Mouse (Mus musculus) olfactory bulb, adult 2 months (tissue): ENCODE data around the gene Xbp1.

ENCODE experiments used
- CTCF ChIP-seq: fragments of 200-500 bp; IDR thresholded peaks from 2 replicates; pipeline ENCODE4 v1.5.1; 2012; ENCODE audit warnings: low read depth, mild to moderate bottlenecking, low read length, moderate library complexity; ENCODE audit not compliant: insufficient read depth
- POLR2A ChIP-seq: fragments of 200-500 bp; IDR thresholded peaks from 2 replicates; pipeline ENCODE4 v1.6.1; 2012; ENCODE audit warnings: mild to moderate bottlenecking, low read depth, low read length, moderate library complexity; ENCODE audit not compliant: insufficient read depth

GRCm38 (mm10) chr11:5540331-5540730, 19.9 kb downstream of the Xbp1 start:
- TF ChIP-seq CTCF (no peak), POLR2A (no peak)
